Mouse (Mus musculus): ENCODE results near the gene Gm2237. TPM values are rescaled to one million over a fixed set of nuclear protein-coding genes. Genes with fewer than 3 reads are reported as not detected.
A peak's percentile ranks its signal among the peaks of the same experiment; 100 is the strongest.
"Not testable (repeated sequence)": the region's sequence is repeated elsewhere in the genome, so short reads cannot be mapped to it uniquely, and the experiment has no call there.

Gm2237 gene
- 1.7 and 2.1 TPM in 2 replicates for polyA plus RNA-seq (2015; fragmentation: Nextera tagmentation; extraction: Ambion mirVana)

DNA sequence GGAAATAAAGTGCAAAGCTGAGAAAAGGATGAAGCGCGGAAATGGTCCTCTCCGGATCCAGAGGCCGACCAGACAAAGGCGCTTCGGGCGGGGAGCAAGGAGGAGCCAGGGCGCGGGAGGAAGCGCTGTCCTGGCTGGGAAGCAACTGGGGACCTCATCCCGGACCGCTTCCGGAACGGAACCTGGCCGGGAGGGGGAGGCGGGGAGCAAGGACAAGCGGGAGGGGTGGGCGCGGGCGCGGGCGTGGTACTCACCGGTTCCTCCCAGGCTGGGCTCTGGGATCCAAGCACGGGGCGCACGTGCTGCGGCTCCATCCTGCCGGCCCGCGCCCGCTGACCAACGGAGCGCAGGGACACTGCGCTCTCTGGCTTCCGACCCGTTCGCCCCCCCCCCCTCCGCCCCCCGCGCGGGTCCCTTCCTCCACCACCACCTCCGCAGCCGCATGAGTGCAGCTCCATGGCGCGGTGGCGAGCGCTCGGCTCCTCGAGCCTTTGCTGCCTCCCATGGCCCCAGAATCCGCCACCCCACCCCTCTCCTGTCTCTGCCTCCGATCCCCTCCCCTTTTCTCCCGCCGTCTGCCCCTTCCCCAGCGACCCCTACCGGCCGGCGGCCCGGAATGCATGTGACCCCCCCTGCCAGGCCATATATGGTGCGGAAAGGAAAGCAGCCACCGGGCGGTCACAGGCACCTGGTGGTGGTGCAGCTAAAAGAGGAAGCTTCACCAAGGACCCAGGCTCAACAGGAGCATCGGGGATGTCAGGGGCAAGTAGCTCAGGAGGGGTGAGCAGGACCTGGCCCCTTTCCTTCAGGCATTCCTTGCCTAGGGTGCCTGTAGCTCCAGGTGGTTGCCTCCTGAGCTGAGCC lies at the start of gene Gm2237:
Gene Gm2237 (minus strand): TSS at position 332 of the 864 bp plus-strand sequence.
- not testable (repeated sequence) for H3K27me3 ChIP-seq (ENCODE audit: insufficient read depth, low read length); H3K27ac ChIP-seq; H3K36me3 ChIP-seq (ENCODE audit: insufficient read depth, low read length); H3K4me1 ChIP-seq (replicated peaks; ENCODE audit: insufficient read depth, low read length); H3K9me3 ChIP-seq (replicated peaks; ENCODE audit: low read length); ATAC-seq (replicated peaks; ENCODE audit: low FRiP score, low read depth)
- H3K9ac ChIP-seq (ENCODE audit: low read depth, low read length) = peak within 1 kb of the TSS; percentile 44; the same call in 1 of the 2 replicates
- 2% methylated on average over 8 of the region's 62 CpGs for WGBS
- peak within 1 kb of the TSS; percentile 38 for H3K4me3 ChIP-seq (replicated peaks; ENCODE audit: low read depth, low read length)
- peak; percentile 23; the same call in 1 of the 2 replicates for TF ChIP-seq CTCF (IDR thresholded peaks at IDR 0.05; ENCODE audit: low read depth)
- peak within 1 kb of the TSS; percentile 54 for H3K4me2 ChIP-seq (ENCODE audit: low read length)
- DNase-seq (ENCODE audit: low spot score) = peak; percentile 4

DNA sequence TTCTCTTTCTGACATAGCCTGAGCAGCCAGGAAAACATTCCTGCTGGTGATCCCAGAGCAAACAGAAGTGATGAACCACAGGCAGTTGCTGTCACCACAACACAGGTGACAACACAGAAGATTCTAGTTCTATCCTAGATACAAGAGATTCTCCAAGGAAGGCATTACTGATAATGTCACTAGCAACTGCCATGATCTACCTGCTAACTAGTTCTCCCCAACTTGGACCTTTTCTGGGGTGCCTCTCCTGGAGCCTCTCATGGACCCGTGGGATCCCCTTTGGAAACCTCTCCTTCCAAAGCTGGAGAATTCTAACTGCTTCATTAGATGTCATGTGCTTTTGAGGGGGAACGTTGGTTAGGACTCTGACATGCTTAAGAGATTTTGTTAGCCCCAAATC lies 17.5 kb upstream of the Gm2237 start, which contains the start of gene Gm5458:
Gene Gm5458 (minus strand): TSS at position 101 of the 400 bp plus-strand sequence.
- not testable (repeated sequence) for H3K9me3 ChIP-seq (replicated peaks; ENCODE audit: low read length); H3K27me3 ChIP-seq (ENCODE audit: insufficient read depth, low read length); H3K27ac ChIP-seq; DNase-seq (ENCODE audit: low spot score); H3K9ac ChIP-seq (ENCODE audit: low read depth, low read length); H3K4me1 ChIP-seq (replicated peaks; ENCODE audit: insufficient read depth, low read length); ATAC-seq (replicated peaks; ENCODE audit: low FRiP score, low read depth); H3K4me3 ChIP-seq (replicated peaks; ENCODE audit: low read depth, low read length); H3K4me2 ChIP-seq (ENCODE audit: low read length); H3K36me3 ChIP-seq (ENCODE audit: insufficient read depth, low read length)
- WGBS = 82% methylated on average over 1 of the region's 2 CpGs

DNA sequence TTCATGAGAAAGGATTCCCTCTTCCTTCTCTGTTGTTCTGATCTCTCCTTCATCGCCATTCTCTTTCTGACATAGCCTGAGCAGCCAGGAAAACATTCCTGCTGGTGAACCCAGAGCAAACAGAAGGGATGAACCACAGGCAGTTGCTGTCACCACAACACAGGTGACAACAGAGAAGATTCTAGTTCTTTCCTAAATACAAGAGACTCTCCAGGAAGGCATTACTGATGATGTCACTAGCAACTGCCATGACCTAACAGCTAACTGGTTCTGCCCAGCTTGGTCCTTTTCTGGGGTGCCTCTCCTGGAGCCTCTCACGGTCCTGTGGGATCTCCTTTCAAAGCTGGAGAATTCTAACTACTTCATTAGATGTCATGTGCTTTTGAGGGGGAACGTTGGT lies 35.1 kb downstream of the Gm2237 start, which contains the start of gene Gm2244:
Gene Gm2244 (minus strand): TSS at position 101 of the 400 bp plus-strand sequence.
- not testable (repeated sequence) for H3K27me3 ChIP-seq (ENCODE audit: insufficient read depth, low read length); H3K9me3 ChIP-seq (replicated peaks; ENCODE audit: low read length); H3K4me3 ChIP-seq (replicated peaks; ENCODE audit: low read depth, low read length); H3K4me2 ChIP-seq (ENCODE audit: low read length); DNase-seq (ENCODE audit: low spot score); H3K9ac ChIP-seq (ENCODE audit: low read depth, low read length); H3K4me1 ChIP-seq (replicated peaks; ENCODE audit: insufficient read depth, low read length); ATAC-seq (replicated peaks; ENCODE audit: low FRiP score, low read depth); H3K27ac ChIP-seq; H3K36me3 ChIP-seq (ENCODE audit: insufficient read depth, low read length)
- WGBS = 75% methylated on average over 1 of the region's 3 CpGs

Other genes with a start within 250 kb of the Gm2237 start
- gene Gm21738, start 166.2 kb downstream of the Gm2237 start, polyA plus RNA-seq (2015; fragmentation: Nextera tagmentation; extraction: Ambion mirVana) = 0.45 TPM in 1 of 2 replicates, not detected in the other
- gene Gm2244, start 35.2 kb downstream of the Gm2237 start, polyA plus RNA-seq (2015; fragmentation: Nextera tagmentation; extraction: Ambion mirVana) = not detected in 2 replicates
- not detected in 2 replicates for gene Gm5458, start 17.4 kb upstream of the Gm2237 start, polyA plus RNA-seq (2015; fragmentation: Nextera tagmentation; extraction: Ambion mirVana)
- gene Nid2, start 166.1 kb upstream of the Gm2237 start, polyA plus RNA-seq (2015; fragmentation: Nextera tagmentation; extraction: Ambion mirVana) = 65.3 and 71.0 TPM in 2 replicates
- gene Rtraf, start 238.7 kb upstream of the Gm2237 start, polyA plus RNA-seq (2015; fragmentation: Nextera tagmentation; extraction: Ambion mirVana) = 242 and 246 TPM in 2 replicates